Comparison of ENCODE assay signal across 15 mouse cellular contexts in the genomic region with DNA sequence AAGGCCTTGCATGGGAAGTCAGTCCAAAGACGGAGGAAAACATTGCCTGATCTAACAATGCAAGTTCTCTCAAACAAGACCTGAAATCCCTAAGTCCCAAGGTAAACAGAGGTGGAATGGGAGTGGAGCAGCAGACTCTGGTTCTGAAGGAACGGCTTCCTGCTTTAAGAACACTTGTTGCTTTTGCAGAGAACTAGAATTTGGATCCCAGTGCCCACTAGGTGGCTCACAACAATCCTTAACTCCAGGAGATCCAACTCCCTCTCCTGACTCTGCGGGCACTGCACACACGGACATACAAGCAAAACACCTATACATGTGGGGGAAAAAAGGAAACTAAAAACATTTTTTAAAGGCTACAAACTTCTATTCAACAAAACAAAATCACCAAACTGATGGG. TPM values are rescaled to one million over a fixed set of nuclear protein-coding genes. Genes with fewer than 3 reads are reported as not detected.
A peak's percentile ranks its signal among the peaks of the same experiment; 100 is the strongest.
DNase-seq lines count a peak whose midpoint lies in the region; TF ChIP-seq lines count a peak whose summit lies in the region.
"Had no signal": no experiment of that assay in that cellular context is flagged by ENCODE, and none has a peak within 500 bp of the region (broad histone marks: within the 10 kb centered on the region; RNA-seq: fewer than 3 reads in every experiment).

No protein-coding gene starts in this region.

- H3K27ac ChIP-seq in layer of hippocampus, adult 2 months, result no peak overlapping the region
- no peak overlapping the region for H3K27ac ChIP-seq in cortical plate, adult 2 months (ENCODE audit: insufficient read depth, low read length)
- H3K27ac ChIP-seq: hindbrain, embryonic 10.5 days; liver, embryonic 12.5 days had no signal

- TF ChIP-seq POLR2A in cortical plate, adult 2 months (IDR thresholded peaks at IDR 0.05; ENCODE audit: extremely low read depth, insufficient read depth, low read length), result no peak

- TF ChIP-seq CTCF in layer of hippocampus, adult 2 months (conservative IDR thresholded peaks at IDR 0.05), result peak; percentile 73
- TF ChIP-seq CTCF in cortical plate, adult 2 months (IDR thresholded peaks at IDR 0.05; ENCODE audit: extremely low read depth, insufficient read depth, low read length), result peak; percentile 40; the same call in 1 of the 2 replicates

- peaks cover 1% of the 10 kb centered on the region; the same call in 1 of the 2 replicates for H3K4me1 ChIP-seq in cortical plate, adult 2 months (ENCODE audit: control insufficient read depth, insufficient read depth, low read length)

- peak; percentile 33 for DNase-seq in embryo, embryonic 10 days (ENCODE audit: low spot score)
- DNase-seq in embryo, embryonic 9.5 days (ENCODE audit: extremely low spot score), result no peak
- no peak for DNase-seq in layer of hippocampus, adult 2 months (ENCODE audit: low spot score in 2 of 2)
- DNase-seq in layer of hippocampus, postnatal 36 days, result no peak
- DNase-seq in 416B (ENCODE audit: low read depth), result peak; percentile 6
- no peak for DNase-seq in thymus, postnatal 36 days
- DNase-seq in spleen, postnatal 10 days (ENCODE audit: low spot score in 2 of 2), result no peak

- H3K4me3 ChIP-seq in layer of hippocampus, adult 2 months, result no peak overlapping the region
- H3K4me3 ChIP-seq in cortical plate, adult 2 months (ENCODE audit: insufficient read depth, low read length), result no peak overlapping the region
- H3K4me3 ChIP-seq: hindbrain, embryonic 10.5 days; liver, embryonic 12.5 days had no signal

RNA-seq across cellular contexts. Expression of a gene that starts 16.7 kb away (rescaled TPM):
- total RNA-seq in layer of hippocampus, adult 2 months (2021), result not detected
- total RNA-seq in layer of hippocampus, postnatal 36 days (2021), result not detected
- not detected in 2 replicates for polyA plus RNA-seq in cortical plate, adult 2 months (2012; rRNA removed)
- total RNA-seq: gastrocnemius, postnatal 4 days; layer of hippocampus, adult 18-20 months had no signal
- polyA plus RNA-seq: activated CD4-positive, CD25-positive, alpha-beta regulatory T cell, adult 4 months; C2C12; hindbrain, embryonic 10.5 days; liver, embryonic 12.5 days; midbrain, embryonic 16.5 days had no signal

RNA-seq across cellular contexts. Expression of a gene that starts 28.6 kb away (rescaled TPM):
- not detected for total RNA-seq in layer of hippocampus, adult 2 months (2021)
- total RNA-seq in layer of hippocampus, postnatal 36 days (2021), result not detected
- not detected in 2 replicates for polyA plus RNA-seq in cortical plate, adult 2 months (2012; rRNA removed)
- total RNA-seq: gastrocnemius, postnatal 4 days; layer of hippocampus, adult 18-20 months had no signal
- polyA plus RNA-seq: C2C12; hindbrain, embryonic 10.5 days; liver, embryonic 12.5 days; midbrain, embryonic 16.5 days had no signal

RNA-seq across cellular contexts. Expression of a gene that starts 33.0 kb away (rescaled TPM):
- 1 to 10 TPM; 2.9 to 3.6 TPM for total RNA-seq in layer of hippocampus, adult 2 months (2021)
- total RNA-seq in layer of hippocampus, postnatal 36 days (2021), result 1 to 10 TPM; 1.8 to 3.1 TPM
- 0.92 and 2.2 TPM in 2 replicates for polyA plus RNA-seq in cortical plate, adult 2 months (2012; rRNA removed)

Comparison
In these comparisons a context has a peak if more than half of its experiments do, and no peak if none do; other contexts are left out.
1. DNase-seq: peak in embryo, embryonic 10 days (single experiment) and 416B (single experiment); none in embryo, embryonic 9.5 days (single experiment), layer of hippocampus, adult 2 months (0 of 2), layer of hippocampus, postnatal 36 days (0 of 2), thymus, postnatal 36 days (0 of 2) and spleen, postnatal 10 days (0 of 2).